Mouse (Mus musculus): ENCODE measurements around the gene Ell2. TPM values are rescaled to one million over a fixed set of nuclear protein-coding genes. Genes with fewer than 3 reads are reported as not detected.
A peak's percentile ranks its signal among the peaks of the same experiment; 100 is the strongest.

Gene Ell2
- polyA plus RNA-seq, 1 experiment from 2014 or later, result 3.8 TPM

DNA sequence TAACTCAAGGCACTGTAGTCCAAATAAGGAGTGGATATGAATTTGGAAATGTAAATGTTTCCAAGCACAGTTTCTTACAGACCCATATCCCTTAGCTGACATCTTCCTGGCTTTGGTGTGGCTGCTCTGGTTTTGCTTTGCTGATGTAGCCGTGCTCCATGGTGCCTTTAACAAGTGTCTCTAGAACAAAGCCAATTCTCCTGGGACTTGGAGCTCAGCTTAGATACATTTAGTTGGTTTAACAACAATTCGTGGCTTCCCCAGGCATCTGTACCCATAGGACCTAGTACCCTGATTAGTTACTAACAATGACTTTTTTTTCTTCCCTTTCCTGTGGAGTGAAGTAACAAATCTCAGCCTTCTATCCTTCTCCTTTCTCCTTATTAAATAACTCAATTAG lies 44.2 kb downstream of the Ell2 start:
- WGBS, result 55% methylated on average over 2 of the region's 2 CpGs
- Histone ChIP-seq H3K9me3 (ENCODE audit: control insufficient read depth, low read length) (no peaks in the 10 kb centered on the region), H3K27ac (ENCODE audit: low read depth, low read length) (no peak overlapping the region), H3K4me2 (replicated peaks; ENCODE audit: low read depth, low read length) (no peak overlapping the region), H3K9ac (ENCODE audit: low read depth, low read length) (no peak overlapping the region), H3K4me1 (replicated peaks; ENCODE audit: control insufficient read depth, insufficient read depth, low read length) (no peaks in the 10 kb centered on the region), H3K36me3 (ENCODE audit: control insufficient read depth, insufficient read depth, low read length) (no peaks in the 10 kb centered on the region), H3K4me3 (ENCODE audit: low read depth, low read length) (no peak overlapping the region), H3K27me3 (ENCODE audit: control insufficient read depth, insufficient read depth, low read length) (no peaks in the 10 kb centered on the region)
- ATAC-seq (ENCODE audit: low FRiP score) (no peak), DNase-seq (ENCODE audit: low spot score) (no peak)

DNA sequence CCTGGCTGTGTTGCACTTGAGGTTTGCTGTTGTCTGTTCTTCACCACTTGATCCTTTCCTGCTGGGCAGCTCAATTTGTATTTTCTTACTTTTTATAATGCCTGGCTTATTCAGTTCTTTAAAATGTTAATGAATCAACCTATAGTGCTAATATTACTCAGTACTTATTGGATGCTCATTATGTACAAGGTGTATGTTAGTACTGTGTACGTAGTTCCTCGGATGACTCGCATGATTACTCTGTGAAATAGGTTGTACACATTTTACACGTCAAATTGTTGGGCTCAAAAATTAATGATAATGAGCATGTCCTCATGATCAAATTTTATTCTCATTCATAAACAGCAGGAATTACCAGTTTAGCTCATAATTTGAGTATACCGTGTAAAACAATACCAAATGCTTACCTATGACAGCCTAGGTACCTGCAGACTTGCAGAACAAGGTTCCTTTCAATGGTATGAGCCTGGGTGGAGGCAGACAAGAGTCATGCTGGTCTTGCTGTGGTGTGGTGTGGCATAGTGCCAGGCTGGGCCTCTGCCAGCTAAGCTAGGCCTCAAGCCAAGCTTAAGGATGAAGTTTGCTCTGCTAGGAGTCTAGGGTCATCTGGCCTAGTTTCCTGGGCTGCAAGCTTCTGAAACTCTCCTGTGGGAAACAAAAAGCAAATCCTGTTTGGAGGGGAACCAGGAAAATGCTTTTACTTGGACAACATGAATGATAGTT lies 45.8 kb downstream of the Ell2 start:
- no peaks in the 10 kb centered on the region for H3K27me3 ChIP-seq (ENCODE audit: control insufficient read depth, insufficient read depth, low read length)
- ATAC-seq (ENCODE audit: low FRiP score) (no peak), DNase-seq (ENCODE audit: low spot score) (no peak)
- no peak overlapping the region for H3K9ac ChIP-seq (ENCODE audit: low read depth, low read length)
- H3K27ac ChIP-seq (ENCODE audit: low read depth, low read length), result no peak overlapping the region
- no peak overlapping the region for H3K4me2 ChIP-seq (replicated peaks; ENCODE audit: low read depth, low read length)
- no peaks in the 10 kb centered on the region for H3K4me1 ChIP-seq (replicated peaks; ENCODE audit: control insufficient read depth, insufficient read depth, low read length)
- no peak overlapping the region for H3K4me3 ChIP-seq (ENCODE audit: low read depth, low read length)
- H3K36me3 ChIP-seq (ENCODE audit: control insufficient read depth, insufficient read depth, low read length), result no peaks in the 10 kb centered on the region
- 93% methylated on average over 5 of the region's 5 CpGs for WGBS
- H3K9me3 ChIP-seq (ENCODE audit: control insufficient read depth, low read length), result no peaks in the 10 kb centered on the region

GRCm38 (mm10) chr13:75754398-75754797 lies 47.8 kb downstream of the Ell2 start:
- Histone ChIP-seq H3K9me3 (ENCODE audit: control insufficient read depth, low read length) (no peaks in the 10 kb centered on the region), H3K27me3 (ENCODE audit: control insufficient read depth, insufficient read depth, low read length) (no peaks in the 10 kb centered on the region), H3K4me1 (replicated peaks; ENCODE audit: control insufficient read depth, insufficient read depth, low read length) (no peaks in the 10 kb centered on the region), H3K27ac (ENCODE audit: low read depth, low read length) (no peak overlapping the region), H3K9ac (ENCODE audit: low read depth, low read length) (no peak overlapping the region), H3K4me3 (ENCODE audit: low read depth, low read length) (no peak overlapping the region), H3K4me2 (replicated peaks; ENCODE audit: low read depth, low read length) (no peak overlapping the region), H3K36me3 (ENCODE audit: control insufficient read depth, insufficient read depth, low read length) (no peaks in the 10 kb centered on the region)
- ATAC-seq (ENCODE audit: low FRiP score), result no peak
- 94% methylated on average over 5 of the region's 5 CpGs for WGBS
- no peak for DNase-seq (ENCODE audit: low spot score)

GRCm38 (mm10) chr13:75760859-75761548 lies 54.4 kb downstream of the Ell2 start:
- H3K4me2 ChIP-seq (replicated peaks; ENCODE audit: low read depth, low read length), result no peak overlapping the region

GRCm38 (mm10) chr13:75762759-75763158 lies 56.2 kb downstream of the Ell2 start:
- Histone ChIP-seq H3K9me3 (ENCODE audit: control insufficient read depth, low read length) (no peaks in the 10 kb centered on the region), H3K27ac (ENCODE audit: low read depth, low read length) (no peak overlapping the region), H3K4me3 (ENCODE audit: low read depth, low read length) (no peak overlapping the region), H3K36me3 (ENCODE audit: control insufficient read depth, insufficient read depth, low read length) (no peaks in the 10 kb centered on the region), H3K4me1 (replicated peaks; ENCODE audit: control insufficient read depth, insufficient read depth, low read length) (no peaks in the 10 kb centered on the region), H3K9ac (ENCODE audit: low read depth, low read length) (no peak overlapping the region), H3K27me3 (ENCODE audit: control insufficient read depth, insufficient read depth, low read length) (no peaks in the 10 kb centered on the region), H3K4me2 (replicated peaks; ENCODE audit: low read depth, low read length) (no peak overlapping the region)
- no peak for ATAC-seq (ENCODE audit: low FRiP score)
- no peak for DNase-seq (ENCODE audit: low spot score)
- 95% methylated on average over 4 of the region's 4 CpGs for WGBS

More at GRCm38 (mm10) chr13:75760859-75761548, 54.4 kb downstream of the Ell2 start:
- H3K9ac ChIP-seq (ENCODE audit: low read depth, low read length), result no peak overlapping the region
- no peak overlapping the region for H3K27ac ChIP-seq (ENCODE audit: low read depth, low read length)
- no peaks in the 10 kb centered on the region for H3K27me3 ChIP-seq (ENCODE audit: control insufficient read depth, insufficient read depth, low read length)
- WGBS, result 94% methylated on average over 4 of the region's 4 CpGs
- H3K4me3 ChIP-seq (ENCODE audit: low read depth, low read length), result no peak overlapping the region
- ATAC-seq (ENCODE audit: low FRiP score), result no peak
- H3K36me3 ChIP-seq (ENCODE audit: control insufficient read depth, insufficient read depth, low read length), result no peaks in the 10 kb centered on the region
- H3K9me3 ChIP-seq (ENCODE audit: control insufficient read depth, low read length), result no peaks in the 10 kb centered on the region
- DNase-seq (ENCODE audit: low spot score), result no peak
- H3K4me1 ChIP-seq (replicated peaks; ENCODE audit: control insufficient read depth, insufficient read depth, low read length), result no peaks in the 10 kb centered on the region

DNA sequence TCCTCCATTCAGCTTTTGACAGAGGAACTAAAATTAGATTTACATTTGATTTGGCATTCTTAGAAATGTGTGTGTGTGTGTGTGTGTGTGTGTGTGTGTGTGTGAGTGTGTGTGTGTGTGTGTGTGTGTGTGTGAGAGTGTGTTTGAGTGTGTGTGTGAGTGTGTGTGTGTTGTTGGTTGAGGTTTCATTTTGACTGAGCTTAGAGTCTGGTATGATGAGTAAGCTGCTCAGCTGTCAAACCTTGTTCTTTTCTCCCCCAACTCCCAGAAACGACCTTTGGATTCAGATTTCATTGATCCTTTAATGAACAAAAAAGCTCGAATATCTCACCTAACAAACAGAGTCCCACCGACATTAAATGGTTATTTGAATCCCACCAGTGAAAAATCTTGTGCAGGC lies 56.7 kb downstream of the Ell2 start:
- 53% methylated on average over 3 of the region's 3 CpGs for WGBS
- Histone ChIP-seq H3K4me3 (ENCODE audit: low read depth, low read length) (no peak overlapping the region), H3K4me1 (replicated peaks; ENCODE audit: control insufficient read depth, insufficient read depth, low read length) (no peaks in the 10 kb centered on the region), H3K9ac (ENCODE audit: low read depth, low read length) (no peak overlapping the region), H3K27ac (ENCODE audit: low read depth, low read length) (no peak overlapping the region), H3K4me2 (replicated peaks; ENCODE audit: low read depth, low read length) (no peak overlapping the region), H3K9me3 (ENCODE audit: control insufficient read depth, low read length) (no peaks in the 10 kb centered on the region), H3K27me3 (ENCODE audit: control insufficient read depth, insufficient read depth, low read length) (no peaks in the 10 kb centered on the region), H3K36me3 (ENCODE audit: control insufficient read depth, insufficient read depth, low read length) (no peaks in the 10 kb centered on the region)
- ATAC-seq (ENCODE audit: low FRiP score), result no peak
- DNase-seq (ENCODE audit: low spot score), result no peak

DNA sequence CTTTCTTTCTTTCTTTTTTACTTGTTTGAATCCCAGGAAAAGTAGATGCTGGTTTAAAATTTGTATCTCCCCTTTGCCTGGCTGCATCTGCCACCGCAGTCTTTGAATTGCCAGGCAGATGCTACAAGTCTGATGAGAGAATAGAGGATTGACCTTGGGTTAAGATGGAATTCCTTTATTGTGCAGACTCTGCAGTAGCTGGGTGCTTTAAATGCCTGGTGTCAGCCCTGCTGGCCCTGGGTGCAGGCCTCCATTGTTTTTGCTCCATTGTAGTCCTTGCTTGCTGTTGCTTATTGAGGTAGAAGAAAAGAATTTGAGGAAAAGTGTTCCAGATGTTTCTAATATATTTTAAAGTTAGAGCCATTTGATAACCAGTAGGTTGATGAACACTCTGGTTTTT lies 59.2 kb downstream of the Ell2 start:
- H3K4me2 ChIP-seq (replicated peaks; ENCODE audit: low read depth, low read length), result no peak overlapping the region
- H3K36me3 ChIP-seq (ENCODE audit: control insufficient read depth, insufficient read depth, low read length), result no peaks in the 10 kb centered on the region
- no peak overlapping the region for H3K4me3 ChIP-seq (ENCODE audit: low read depth, low read length)
- no peaks in the 10 kb centered on the region for H3K27me3 ChIP-seq (ENCODE audit: control insufficient read depth, insufficient read depth, low read length)
- ATAC-seq (ENCODE audit: low FRiP score), result peak; percentile 70; the same call in 1 of the 2 replicates
- no peaks in the 10 kb centered on the region for H3K9me3 ChIP-seq (ENCODE audit: control insufficient read depth, low read length)
- H3K4me1 ChIP-seq (replicated peaks; ENCODE audit: control insufficient read depth, insufficient read depth, low read length), result no peaks in the 10 kb centered on the region
- 22% methylated on average over 1 of the region's 1 CpGs for WGBS
- H3K9ac ChIP-seq (ENCODE audit: low read depth, low read length), result no peak overlapping the region
- DNase-seq (ENCODE audit: low spot score), result no peak
- H3K27ac ChIP-seq (ENCODE audit: low read depth, low read length), result 0 out of 2 replicates have a peak overlapping the region, but pooled peaks have one; percentile 17

DNA sequence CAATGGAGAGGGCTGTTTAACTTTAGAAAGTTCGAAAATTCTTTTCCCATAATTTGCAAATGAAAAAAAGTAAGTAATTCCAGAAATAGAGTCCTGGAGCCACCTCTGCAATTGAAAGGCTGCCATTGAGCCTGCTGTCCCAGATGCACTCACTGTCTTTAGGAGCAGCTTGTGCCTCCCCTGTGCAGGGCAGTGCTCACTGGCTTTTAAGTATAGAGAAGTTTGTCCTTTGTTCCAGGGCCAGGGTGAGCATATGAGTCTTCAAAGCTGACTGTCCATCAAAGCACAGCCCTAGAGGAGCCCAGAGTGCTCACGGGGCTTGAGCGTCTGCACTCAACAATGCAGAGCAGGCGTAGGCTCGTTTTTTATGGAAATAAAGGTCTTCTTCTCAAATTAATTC lies 59.7 kb downstream of the Ell2 start:
- no peak overlapping the region for H3K9ac ChIP-seq (ENCODE audit: low read depth, low read length)
- ATAC-seq (ENCODE audit: low FRiP score) (peak; percentile 85), DNase-seq (ENCODE audit: low spot score) (peak; percentile 34)
- H3K27me3 ChIP-seq (ENCODE audit: control insufficient read depth, insufficient read depth, low read length), result no peaks in the 10 kb centered on the region
- WGBS, result 22% methylated on average over 5 of the region's 5 CpGs
- no peak overlapping the region for H3K4me3 ChIP-seq (ENCODE audit: low read depth, low read length)
- H3K4me1 ChIP-seq (replicated peaks; ENCODE audit: control insufficient read depth, insufficient read depth, low read length), result no peaks in the 10 kb centered on the region
- H3K4me2 ChIP-seq (replicated peaks; ENCODE audit: low read depth, low read length), result no peak overlapping the region
- no peaks in the 10 kb centered on the region for H3K36me3 ChIP-seq (ENCODE audit: control insufficient read depth, insufficient read depth, low read length)
- no peaks in the 10 kb centered on the region for H3K9me3 ChIP-seq (ENCODE audit: control insufficient read depth, low read length)
- no peak overlapping the region for H3K27ac ChIP-seq (ENCODE audit: low read depth, low read length)

DNA sequence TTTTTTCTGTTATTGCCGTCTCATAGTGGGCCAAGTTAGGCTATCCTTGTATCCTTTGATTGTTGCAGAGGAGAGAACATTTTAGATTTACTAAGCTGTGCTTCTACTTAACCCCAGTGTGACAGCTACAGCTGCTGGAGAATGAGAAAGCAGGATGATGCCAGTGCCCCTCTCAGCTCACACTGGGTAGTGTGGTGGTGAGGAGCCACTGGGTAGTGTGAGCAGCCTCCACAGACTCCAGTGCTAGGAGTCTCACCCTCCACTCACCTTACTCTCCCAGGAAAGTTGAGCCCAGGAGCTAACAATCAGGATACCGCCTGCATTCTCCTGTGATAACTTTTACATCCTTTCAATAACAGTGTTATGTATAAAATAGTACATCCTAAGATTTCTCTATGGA lies 60.4 kb downstream of the Ell2 start:
- H3K9me3 ChIP-seq (ENCODE audit: control insufficient read depth, low read length), result no peaks in the 10 kb centered on the region
- H3K27ac ChIP-seq (ENCODE audit: low read depth, low read length), result no peak overlapping the region; the same call in 1 of the 2 replicates
- DNase-seq (ENCODE audit: low spot score) (no peak), ATAC-seq (ENCODE audit: low FRiP score) (no peak; the same call in 1 of the 2 replicates)
- no peak overlapping the region for H3K4me3 ChIP-seq (ENCODE audit: low read depth, low read length)
- no peaks in the 10 kb centered on the region for H3K27me3 ChIP-seq (ENCODE audit: control insufficient read depth, insufficient read depth, low read length)
- H3K36me3 ChIP-seq (ENCODE audit: control insufficient read depth, insufficient read depth, low read length), result no peaks in the 10 kb centered on the region
- H3K9ac ChIP-seq (ENCODE audit: low read depth, low read length), result no peak overlapping the region
- H3K4me2 ChIP-seq (replicated peaks; ENCODE audit: low read depth, low read length), result no peak overlapping the region
- no peaks in the 10 kb centered on the region for H3K4me1 ChIP-seq (replicated peaks; ENCODE audit: control insufficient read depth, insufficient read depth, low read length)
- 64% methylated on average over 2 of the region's 2 CpGs for WGBS

Measured in hindbrain, embryonic 11.5 days (tissue).